Mouse (Mus musculus) mouse trophoblast stem cell (cell line): ENCODE measurements around the gene Poglut1.

Experiments used
- in situ Hi-C, 2 experiments: fragments of 300-500 bp; cut with MseI, MboI; formaldehyde crosslinking; loops; 2 replicates in 1 of 2; 3 replicates in 1 of 2; pipeline ENCODE4 v1.15.1; 2025

The Poglut1 gene

GRCm38 (mm10) chr16:38549479-38550396 is at the start of gene Poglut1:
Poglut1 (minus strand) TSS chr16:38550258.
- in situ Hi-C loops: no loop called here

- in situ Hi-C loops: no loop called here
Observed at GRCm38 (mm10) chr16:38598986-38599680, 49.1 kb upstream of the Poglut1 start.

DNA sequence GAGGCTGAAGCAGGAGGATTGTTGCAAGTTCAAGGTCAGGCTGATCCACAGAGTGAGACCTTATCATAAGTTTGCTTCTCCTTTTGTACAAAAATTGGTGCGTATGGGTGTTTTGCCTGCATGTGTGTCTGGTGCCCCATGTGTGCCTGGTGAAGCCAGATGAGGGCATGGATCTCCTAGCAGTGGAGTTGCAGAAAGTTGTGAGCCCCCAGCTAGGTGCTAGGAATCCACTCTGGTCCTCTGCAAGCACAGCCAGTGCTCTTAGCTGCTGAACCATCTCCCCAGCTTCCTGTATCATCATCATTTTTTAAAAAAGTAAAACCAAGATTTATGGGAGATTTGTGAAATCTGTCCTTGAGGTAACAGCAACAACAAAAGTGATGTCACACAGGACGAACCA is 46.6 kb upstream of the Poglut1 start:
- in situ Hi-C loops: no loop called here

- in situ Hi-C loops: no loop called here
Observed at GRCm38 (mm10) chr16:38596099-38596498, 46.0 kb upstream of the Poglut1 start.

GRCm38 (mm10) chr16:38594435-38594834 is 44.4 kb upstream of the Poglut1 start:
- in situ Hi-C loops: no loop called here

DNA sequence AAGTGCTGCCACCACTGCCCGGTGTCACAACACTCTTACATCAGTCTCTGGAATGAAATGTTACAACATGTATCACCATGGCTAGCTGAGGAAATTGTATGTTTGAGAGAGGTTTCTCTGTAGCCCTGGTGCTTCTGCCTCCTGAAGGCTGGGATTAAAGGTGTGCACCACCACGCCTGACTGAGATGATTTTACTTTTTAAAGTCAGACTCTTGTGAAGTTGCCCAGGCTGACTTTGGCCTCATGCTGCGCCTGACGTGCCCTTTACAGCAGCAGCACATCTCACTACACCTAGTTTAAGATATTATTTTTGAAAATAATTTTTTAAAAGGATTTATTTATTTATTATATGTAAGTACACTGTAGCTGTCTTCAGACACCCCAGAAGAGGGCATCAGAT is 42.9 kb upstream of the Poglut1 start:
- in situ Hi-C loops: no loop called here

GRCm38 (mm10) chr16:38592026-38592678 is 42.1 kb upstream of the Poglut1 start:
- in situ Hi-C loops: no loop called here

- in situ Hi-C loops: no loop called here
Observed at GRCm38 (mm10) chr16:38591506-38591905, 41.4 kb upstream of the Poglut1 start.

- in situ Hi-C loops: no loop called here
Observed at GRCm38 (mm10) chr16:38587572-38587971, 37.5 kb upstream of the Poglut1 start.

DNA sequence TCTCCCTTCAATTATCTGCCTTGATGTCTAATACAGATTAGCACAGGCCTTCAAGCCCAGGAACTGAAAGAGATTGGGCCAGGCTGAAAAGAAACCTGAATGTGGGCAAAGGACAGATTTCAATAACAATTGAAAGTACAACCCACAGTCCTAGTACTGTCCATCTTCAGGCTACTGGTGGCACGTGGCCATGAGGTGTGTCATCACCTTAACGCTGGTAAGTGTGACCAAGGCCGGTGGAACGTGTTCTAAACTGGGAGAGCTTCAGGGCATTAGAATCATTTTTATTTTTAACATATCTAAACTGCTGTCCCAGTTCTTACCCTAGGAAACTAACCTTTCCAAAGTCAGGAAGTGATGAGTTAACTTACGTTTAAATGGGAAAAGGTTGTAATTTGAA is 37.1 kb upstream of the Poglut1 start:
- in situ Hi-C loops: no loop called here

GRCm38 (mm10) chr16:38585186-38585585 is 35.1 kb upstream of the Poglut1 start:
- in situ Hi-C loops: no loop called here

DNA sequence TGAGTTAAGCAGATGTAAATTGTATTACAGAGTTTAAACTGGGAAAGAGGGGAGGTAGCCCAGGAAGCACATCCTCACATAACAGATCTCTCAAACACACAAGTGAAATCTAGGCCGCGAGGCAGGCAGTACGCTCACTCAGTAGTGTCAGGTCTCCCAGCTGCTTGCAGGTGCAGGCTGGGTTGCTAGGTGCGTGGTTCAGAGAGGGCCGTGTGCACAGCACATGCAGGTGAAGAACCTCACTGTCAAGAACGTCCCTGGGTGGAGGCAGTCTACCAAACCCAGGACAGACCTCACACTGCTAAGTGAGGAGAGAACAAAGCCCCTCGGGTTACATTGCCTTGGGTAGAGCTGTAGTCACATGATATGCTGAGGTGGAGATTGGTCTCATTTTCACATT is 34.7 kb upstream of the Poglut1 start:
- in situ Hi-C loops: no loop called here

DNA sequence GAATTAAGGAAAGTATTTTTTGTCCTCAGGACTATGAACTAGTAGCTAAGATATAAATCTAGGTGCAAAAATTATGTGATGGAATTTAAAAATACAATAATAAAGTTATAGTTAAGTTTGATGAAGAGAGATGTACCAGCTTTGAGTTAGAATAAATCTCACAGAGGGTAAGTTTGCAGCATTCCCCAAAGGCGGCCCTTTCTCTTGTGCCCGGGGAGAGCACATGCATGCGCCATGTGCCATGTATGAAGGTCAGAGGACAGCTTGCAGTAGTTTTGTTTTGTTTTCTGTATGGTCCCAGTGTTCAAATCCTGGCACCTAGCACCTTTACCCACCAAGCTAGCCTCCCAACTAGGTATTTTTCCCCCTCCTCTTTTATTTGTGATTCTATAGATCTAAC is 21.4 kb upstream of the Poglut1 start:
- in situ Hi-C loops: no loop called here

DNA sequence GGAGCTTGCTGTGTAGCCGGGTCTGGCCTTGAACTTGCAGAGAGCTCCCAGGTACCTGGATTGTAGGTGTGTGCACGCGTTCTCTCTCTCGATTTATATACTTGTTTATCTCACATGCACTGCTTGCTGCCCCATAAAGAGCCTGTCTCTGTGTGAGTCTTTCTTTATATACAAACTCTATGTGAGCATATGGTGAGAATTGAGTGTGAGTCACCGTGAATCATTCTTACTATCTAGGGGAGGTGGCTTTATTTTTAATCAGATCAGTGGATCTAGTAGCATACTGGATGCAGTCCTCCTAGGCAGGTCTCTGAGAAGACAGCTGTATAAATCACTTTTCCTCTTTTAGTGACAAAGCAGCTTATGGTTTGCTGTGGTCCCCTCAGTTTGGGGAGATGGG is 18.1 kb upstream of the Poglut1 start:
- in situ Hi-C loops: no loop called here

DNA sequence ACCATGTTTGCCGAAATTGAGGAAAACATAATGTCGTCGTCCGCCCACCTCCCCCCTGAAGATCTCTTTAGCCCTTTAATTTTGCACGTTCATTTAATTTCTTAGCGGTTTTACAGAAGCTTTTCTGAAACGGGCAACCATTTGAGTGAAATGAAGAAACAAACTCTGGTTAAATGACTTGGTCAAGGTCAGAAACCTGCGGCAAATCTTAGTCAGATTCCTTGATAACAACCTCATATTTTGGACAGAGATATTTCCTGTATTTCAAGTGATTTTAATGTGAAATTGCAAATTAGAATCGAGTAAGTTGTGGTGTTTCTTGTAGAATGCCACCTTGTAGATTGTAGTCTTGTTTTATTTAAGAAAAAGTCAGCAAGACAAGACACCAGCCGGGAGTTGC is 13.5 kb upstream of the Poglut1 start:
- in situ Hi-C loops: no loop called here

DNA sequence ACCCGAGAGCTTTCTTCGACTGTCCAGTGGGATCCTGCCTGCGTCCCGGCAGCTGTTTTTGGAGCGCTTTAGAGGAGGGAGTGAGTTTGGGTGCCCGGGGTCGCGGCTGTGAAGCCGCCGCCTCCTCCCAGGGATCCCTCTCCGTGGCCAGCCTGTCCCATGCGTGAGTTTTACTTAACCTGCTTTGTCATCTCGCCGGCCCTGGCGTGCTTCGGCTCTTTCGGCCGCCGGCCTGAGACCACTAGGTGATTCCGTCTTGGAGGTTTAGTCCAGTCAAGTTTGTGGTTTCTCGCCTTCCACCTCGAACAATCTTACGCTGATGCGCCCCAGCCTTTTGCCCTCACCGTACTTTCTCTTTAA is 12.9 kb upstream of the Poglut1 start:
- in situ Hi-C loops: no loop called here

- in situ Hi-C loops: no loop called here
Observed at GRCm38 (mm10) chr16:38562131-38562967, 12.3 kb upstream of the Poglut1 start.

GRCm38 (mm10) chr16:38558221-38558748 is 8.2 kb upstream of the Poglut1 start, which contains the start of gene Tmem39a:
Tmem39a (plus strand) TSS chr16:38558698.
- in situ Hi-C loops: no loop called here

DNA sequence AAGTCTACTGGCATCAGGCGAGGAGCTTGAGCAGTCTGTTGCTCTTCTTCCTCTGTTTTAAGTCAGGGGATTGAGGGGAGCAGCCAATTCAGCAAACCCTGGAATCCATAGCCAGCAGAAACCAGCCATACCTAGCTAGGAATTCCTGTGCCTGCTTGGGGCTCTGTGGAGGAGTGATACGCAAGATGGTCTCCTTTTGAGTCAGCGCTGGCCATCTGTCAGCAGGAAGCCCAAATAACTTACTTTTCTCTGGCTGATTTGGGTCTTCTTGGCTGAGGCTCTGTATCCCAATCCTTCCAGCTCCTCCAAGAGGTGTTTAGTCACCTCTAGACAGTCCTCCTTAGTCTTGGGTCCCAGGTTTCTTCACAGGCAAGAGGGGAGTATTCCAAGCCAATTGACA is 5.9 kb upstream of the Poglut1 start:
- in situ Hi-C loops: no loop called here

- in situ Hi-C loops: no loop called here
Observed at GRCm38 (mm10) chr16:38548000-38548399, 2.1 kb downstream of the Poglut1 start.

DNA sequence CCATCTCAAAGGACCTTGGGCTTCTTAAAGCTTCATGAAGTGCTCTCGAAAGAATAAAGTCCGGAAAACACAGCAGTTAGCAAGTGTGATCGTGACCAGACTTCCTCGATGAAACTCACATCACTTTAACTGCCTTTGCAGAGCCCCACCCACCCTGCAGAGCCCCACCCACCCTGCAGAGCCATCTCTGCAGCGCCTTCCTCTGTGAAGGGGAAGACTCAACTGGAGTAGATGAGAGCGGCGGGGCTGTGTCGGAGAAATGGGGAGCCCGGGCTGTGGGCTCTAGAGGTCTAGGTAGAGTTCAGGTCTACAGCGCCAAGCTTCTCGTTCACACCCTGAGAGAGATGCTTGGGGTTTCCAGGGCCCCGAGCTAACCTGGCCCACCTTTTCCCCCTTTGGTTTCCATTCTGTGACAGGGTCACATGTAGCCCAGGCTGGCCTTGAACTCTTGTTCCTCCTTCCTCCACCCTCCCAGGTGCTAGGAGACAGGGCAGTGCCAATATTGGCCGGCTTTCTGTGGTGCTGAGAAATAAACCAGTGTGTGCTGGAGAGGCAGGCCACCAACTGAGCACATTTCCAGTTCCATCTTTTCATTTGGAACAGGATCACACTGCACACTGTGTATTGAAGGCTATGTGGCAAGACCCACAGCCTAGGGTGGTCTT is 11.2 kb downstream of the Poglut1 start:
- in situ Hi-C loops: no loop called here
